Mouse (Mus musculus) left cerebral cortex, adult 2 months (tissue): ENCODE data around the gene Vipr2. TPM values are rescaled to one million over a fixed set of nuclear protein-coding genes. Genes with fewer than 3 reads are reported as not detected.

Experiments
- DNase-seq, 2 experiments: peaks; one replicate each; pipeline ENCODE4 v3.0.0; 2021 to 2022; ENCODE audit warnings: low spot score in 2 of 2, mixed read lengths in 1 of 2; ENCODE audit errors: extremely low spot score in 1 of 2
- H3K27ac ChIP-seq: fragments of 200-600 bp; 2 replicates; pipeline ENCODE4 v1.8.1; 2022
- H3K4me3 ChIP-seq: fragments of 200-600 bp; 2 replicates; pipeline ENCODE4 v1.8.1; 2022
- CTCF ChIP-seq: fragments of 200-600 bp; IDR thresholded peaks from 2 replicates; pipeline ENCODE4 v1.8.1; 2022; ENCODE audit warnings: antibody characterized with exemption, mild to moderate bottlenecking, moderate library complexity
- intact Hi-C: fragments of 180-260 bp; cut with DNase I; formaldehyde crosslinking; loops from one replicate; pipeline ENCODE4 v1.15.1; 2025
- total RNA-seq, 2 experiments: library from RNA; stranded (reverse); gene quantifications; 2 replicates each; pipeline ENCODE4 v1.2.3; 2021

The Vipr2 gene
- total RNA-seq, 2 experiments from 2014 or later = 0.43 to 1.3 TPM

- Histone ChIP-seq H3K27ac (no peak overlapping the region), H3K4me3 (no peak overlapping the region)
- intact Hi-C loops = no loop called here
- no peak for DNase-seq
- no peak for TF ChIP-seq CTCF
Measured at GRCm38 (mm10) chr12:116140605-116141004, 63.1 kb downstream of the Vipr2 start.

DNA sequence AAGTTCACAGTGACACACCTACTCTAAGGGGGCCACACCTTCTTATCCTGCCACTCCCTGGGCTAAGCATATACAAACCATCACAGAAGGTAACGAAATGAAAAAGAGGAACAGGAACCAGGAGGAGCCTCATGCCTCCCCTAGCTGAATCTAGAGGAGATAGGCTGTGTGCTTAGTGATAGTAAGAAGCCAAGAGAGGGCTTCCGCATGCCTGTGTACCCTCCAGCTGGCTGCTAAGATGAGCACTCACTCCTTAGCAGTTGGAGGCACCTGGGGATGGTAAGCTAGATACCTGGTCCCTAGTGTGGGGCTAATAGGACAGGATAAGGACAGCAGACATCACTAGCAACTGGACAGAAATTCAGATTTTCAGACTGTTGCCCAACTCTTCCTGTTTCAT is 64.3 kb downstream of the Vipr2 start:
- TF ChIP-seq CTCF = no peak
- intact Hi-C loops = no loop called here

GRCm38 (mm10) chr12:116142464-116142863 is 64.9 kb downstream of the Vipr2 start:
- TF ChIP-seq CTCF = no peak
- no peak for DNase-seq
- no peak overlapping the region for H3K27ac ChIP-seq
- H3K4me3 ChIP-seq = no peak overlapping the region
- intact Hi-C loops = no loop called here

More for the DNA sequence above, 64.3 kb downstream of the Vipr2 start:
- Histone ChIP-seq H3K27ac (no peak overlapping the region), H3K4me3 (no peak overlapping the region)
- DNase-seq = no peak

DNA sequence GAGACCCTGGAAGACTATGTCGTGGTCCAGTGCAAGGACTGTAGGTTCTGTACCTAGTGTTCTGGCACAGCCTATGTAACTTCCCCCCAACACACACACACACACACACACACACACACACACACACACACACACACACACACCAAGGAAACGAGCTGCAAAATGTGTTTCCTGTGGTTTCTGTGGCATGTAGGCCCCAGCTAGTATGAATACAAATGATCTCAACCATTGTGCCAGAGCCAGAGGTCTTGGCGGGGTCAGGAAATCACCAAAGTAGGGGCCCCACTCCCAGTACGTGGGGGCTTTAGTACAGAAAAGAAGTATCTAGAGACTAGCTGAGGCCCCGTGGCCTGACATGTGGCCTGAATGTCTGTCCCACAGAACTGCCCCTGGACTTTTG is 67.7 kb downstream of the Vipr2 start:
- no peak for DNase-seq
- TF ChIP-seq CTCF = no peak
- intact Hi-C loops = no loop called here
- H3K4me3 ChIP-seq = no peak overlapping the region
- no peak overlapping the region for H3K27ac ChIP-seq

DNA sequence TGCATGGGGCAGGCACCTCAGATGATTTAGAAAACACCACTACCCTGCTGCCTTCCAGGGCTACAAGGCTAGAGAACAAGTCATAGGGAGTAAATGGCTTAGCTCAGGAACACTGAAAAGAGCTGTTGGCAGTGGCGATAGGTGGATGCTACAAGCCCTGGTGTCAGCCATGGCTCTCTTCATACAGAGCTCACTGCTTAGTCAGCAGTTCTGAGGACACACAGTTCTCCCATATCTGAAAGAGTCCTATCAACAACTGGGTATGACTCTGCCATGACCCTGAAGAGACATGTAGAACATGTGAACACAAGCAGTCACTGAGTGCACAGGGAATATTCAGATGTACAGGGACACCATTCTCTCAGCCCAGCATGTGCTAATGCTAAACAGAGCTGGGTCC is 68.2 kb downstream of the Vipr2 start:
- TF ChIP-seq CTCF = no peak
- no peak for DNase-seq

DNA sequence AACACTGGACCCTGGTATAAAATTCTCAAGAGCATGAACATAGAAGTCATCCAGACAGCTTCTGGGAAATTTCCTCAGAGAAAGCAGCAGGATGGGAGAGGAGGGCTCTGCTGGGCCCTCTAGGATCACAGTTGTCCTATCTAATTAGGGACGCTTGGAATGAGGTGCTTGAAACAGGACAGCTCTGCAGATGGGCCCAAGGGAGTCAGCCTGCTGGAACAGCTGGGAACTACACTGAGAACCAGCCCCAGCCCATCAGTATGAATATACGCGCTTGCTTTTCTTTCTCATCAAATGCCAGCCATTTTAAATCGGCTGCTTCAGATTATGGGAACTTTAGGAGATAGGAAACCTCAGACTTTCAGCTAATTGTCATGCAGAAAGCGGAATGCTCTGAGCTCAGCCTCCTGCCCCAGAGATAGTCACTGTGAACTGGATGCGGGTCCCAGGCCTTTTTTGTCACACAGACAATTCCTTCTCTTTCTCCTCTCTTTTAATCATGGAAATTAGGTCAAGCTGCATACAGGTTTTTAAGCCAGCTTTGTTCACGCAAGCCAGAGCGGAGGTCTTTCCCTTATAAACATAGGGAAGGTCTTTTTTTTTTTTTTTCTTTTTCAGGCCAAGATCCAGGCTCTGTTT is 69.6 kb downstream of the Vipr2 start:
- intact Hi-C loops = no loop called here
- H3K27ac ChIP-seq = no peak overlapping the region

More for the DNA sequence above, 68.2 kb downstream of the Vipr2 start:
- H3K27ac ChIP-seq = no peak overlapping the region
- no peak overlapping the region for H3K4me3 ChIP-seq
- intact Hi-C loops = no loop called here

GRCm38 (mm10) chr12:116152866-116153428 is 75.4 kb downstream of the Vipr2 start:
- no peak overlapping the region for H3K4me3 ChIP-seq
- no peak for TF ChIP-seq CTCF
- H3K27ac ChIP-seq = no peak overlapping the region
- no peak for DNase-seq
- intact Hi-C loops = no loop called here

More for the DNA sequence above, 69.6 kb downstream of the Vipr2 start:
- TF ChIP-seq CTCF = peak; percentile 27
- DNase-seq = no peak
- no peak overlapping the region for H3K4me3 ChIP-seq

DNA sequence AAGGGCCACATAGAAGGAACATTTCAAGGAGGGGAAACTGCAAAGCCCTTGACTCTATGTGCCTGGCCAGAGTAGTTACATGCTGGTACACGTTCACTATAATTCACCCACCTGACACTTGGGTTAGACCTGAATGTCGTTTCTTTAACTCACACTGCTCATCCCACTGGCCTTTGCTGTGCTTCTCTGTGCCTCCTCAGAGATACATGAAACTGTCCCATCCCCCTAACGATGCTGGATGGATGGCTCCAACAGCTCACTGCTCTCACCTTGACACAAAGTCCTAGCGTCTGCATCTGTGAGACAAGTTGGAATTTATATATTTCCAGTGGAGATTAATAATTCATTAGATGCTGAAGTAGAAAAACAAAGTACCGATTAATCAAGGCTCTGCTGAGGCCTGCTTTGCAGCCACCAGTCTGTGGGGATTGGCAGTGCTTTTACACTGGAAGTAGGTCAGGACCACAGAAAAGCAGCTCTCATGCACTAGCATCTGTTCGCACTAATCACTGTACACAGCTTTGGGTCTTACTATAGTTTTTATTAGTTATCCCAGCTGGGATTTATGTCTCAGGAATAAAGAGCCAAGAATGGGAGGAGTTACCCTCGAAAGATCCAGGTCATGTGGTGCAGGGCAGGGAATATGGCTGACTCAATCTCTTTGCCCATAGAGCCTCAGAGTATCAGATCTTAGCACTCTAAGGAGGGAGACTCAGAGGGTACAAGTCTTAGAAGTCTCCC is 79.4 kb downstream of the Vipr2 start:
- intact Hi-C loops = no loop called here
- no peak for DNase-seq
- no peak for TF ChIP-seq CTCF
- no peak overlapping the region for H3K4me3 ChIP-seq
- no peak overlapping the region for H3K27ac ChIP-seq

- no peak overlapping the region for H3K27ac ChIP-seq
- TF ChIP-seq CTCF = no peak
- H3K4me3 ChIP-seq = no peak overlapping the region
- DNase-seq = no peak
- intact Hi-C loops = no loop called here
Measured at GRCm38 (mm10) chr12:116159223-116159622, 81.7 kb downstream of the Vipr2 start.

GRCm38 (mm10) chr12:116159695-116160094 is 82.2 kb downstream of the Vipr2 start:
- H3K4me3 ChIP-seq = no peak overlapping the region
- no peak overlapping the region for H3K27ac ChIP-seq
- DNase-seq = no peak
- intact Hi-C loops = no loop called here
- TF ChIP-seq CTCF = no peak

GRCm38 (mm10) chr12:116165368-116165767 is 87.8 kb downstream of the Vipr2 start:
- intact Hi-C loops = no loop called here
- DNase-seq = no peak
- H3K27ac ChIP-seq = no peak overlapping the region
- no peak for TF ChIP-seq CTCF
- H3K4me3 ChIP-seq = no peak overlapping the region

DNA sequence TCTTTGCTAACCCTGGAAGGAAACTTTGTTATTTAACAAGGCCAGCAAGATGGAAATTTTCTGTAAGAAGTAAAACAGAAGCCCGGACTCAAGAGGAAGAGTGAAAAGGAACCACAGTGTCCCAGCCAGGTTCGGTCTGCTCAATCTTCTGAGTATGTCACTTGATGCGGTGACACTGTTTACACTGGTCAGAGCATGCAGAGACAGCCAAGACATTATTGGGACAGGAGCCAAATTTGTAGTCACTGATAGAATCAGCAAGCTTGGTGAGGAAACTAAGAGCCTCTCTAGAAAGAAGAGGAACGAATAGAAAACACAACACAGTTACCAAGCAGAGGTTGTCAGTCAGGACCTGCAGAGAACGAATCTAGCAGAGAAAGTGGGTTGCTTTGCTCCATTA is 92.1 kb downstream of the Vipr2 start:
- Histone ChIP-seq H3K27ac (no peak overlapping the region), H3K4me3 (no peak overlapping the region)
- TF ChIP-seq CTCF = no peak
- intact Hi-C loops = no loop called here
- no peak for DNase-seq

- Histone ChIP-seq H3K4me3 (no peak overlapping the region), H3K27ac (no peak overlapping the region)
- TF ChIP-seq CTCF = peak; percentile 27
- intact Hi-C loops = no loop called here
- DNase-seq = no peak
Measured at GRCm38 (mm10) chr12:116176930-116177329, 99.4 kb downstream of the Vipr2 start.
